Mouse (Mus musculus) layer of hippocampus, adult 8-10 months (tissue): ENCODE measurements around the gene Zhx3. TPM values are rescaled to one million over a fixed set of nuclear protein-coding genes. Genes with fewer than 3 reads are reported as not detected.

Experiments used
- DNase-seq, 2 experiments: peaks; one replicate each; pipeline ENCODE4 v3.0.0; 2022; ENCODE audit warnings: low spot score in 2 of 2
- total RNA-seq, 4 experiments: library from RNA; stranded (reverse); gene quantifications; 2 replicates each; pipeline ENCODE4 v1.2.4; 2022

Zhx3 gene
- total RNA-seq, 4 experiments from 2014 or later: 74.2 to 102 (median 92.4) TPM

DNA sequence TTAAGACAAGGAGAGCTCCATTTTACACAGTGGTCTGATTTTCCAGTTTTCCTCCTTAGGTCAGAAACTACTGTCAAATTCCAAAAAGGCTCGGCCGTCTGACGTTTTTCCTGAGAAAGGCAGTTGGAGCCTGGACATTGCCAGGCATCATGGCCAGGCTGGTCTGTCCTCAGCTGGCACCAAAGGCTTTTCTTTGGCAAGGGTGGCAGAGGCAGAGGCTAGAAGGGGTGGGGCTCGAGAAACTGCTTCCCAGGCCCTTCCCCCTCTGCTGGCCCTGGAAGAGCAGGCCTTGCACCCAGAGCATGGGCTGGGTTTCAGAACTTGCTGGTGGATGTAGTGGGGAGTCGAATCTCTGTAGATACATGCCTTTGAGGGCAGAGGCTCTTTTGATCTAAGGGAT lies 9.6 kb upstream of the Zhx3 start:
- DNase-seq: no peak

DNA sequence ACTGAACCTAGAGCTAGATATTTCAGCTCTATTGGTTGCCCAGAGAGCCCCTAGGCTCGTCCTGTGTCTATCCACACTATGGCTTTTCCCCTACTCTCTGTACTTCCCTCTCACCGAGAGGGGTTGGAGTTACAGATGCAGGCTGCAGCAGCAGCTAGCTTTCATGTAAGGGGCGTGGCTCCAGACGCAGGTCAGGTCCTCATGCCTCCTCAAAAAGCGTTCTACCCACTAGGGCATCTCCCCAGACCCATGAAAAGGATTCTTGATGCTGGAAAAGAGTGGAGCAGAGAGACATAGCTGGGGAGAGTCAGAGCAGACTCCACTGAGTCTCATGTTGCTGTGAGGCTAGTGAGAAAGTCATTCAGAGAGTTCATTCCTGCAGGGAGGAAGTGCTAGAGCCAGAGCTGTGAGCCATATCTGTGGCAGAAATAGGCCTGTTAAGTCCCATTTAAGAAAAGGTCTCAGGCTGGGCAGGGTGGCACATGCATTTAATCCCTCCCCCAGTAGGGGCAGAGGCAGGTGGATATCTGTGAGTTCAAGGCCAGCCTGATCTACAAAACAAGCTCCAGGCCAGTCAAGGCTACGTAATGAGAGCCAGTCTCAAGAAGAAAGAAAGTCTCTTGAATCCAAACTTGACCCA lies 8.8 kb upstream of the Zhx3 start:
- no peak for DNase-seq

DNA sequence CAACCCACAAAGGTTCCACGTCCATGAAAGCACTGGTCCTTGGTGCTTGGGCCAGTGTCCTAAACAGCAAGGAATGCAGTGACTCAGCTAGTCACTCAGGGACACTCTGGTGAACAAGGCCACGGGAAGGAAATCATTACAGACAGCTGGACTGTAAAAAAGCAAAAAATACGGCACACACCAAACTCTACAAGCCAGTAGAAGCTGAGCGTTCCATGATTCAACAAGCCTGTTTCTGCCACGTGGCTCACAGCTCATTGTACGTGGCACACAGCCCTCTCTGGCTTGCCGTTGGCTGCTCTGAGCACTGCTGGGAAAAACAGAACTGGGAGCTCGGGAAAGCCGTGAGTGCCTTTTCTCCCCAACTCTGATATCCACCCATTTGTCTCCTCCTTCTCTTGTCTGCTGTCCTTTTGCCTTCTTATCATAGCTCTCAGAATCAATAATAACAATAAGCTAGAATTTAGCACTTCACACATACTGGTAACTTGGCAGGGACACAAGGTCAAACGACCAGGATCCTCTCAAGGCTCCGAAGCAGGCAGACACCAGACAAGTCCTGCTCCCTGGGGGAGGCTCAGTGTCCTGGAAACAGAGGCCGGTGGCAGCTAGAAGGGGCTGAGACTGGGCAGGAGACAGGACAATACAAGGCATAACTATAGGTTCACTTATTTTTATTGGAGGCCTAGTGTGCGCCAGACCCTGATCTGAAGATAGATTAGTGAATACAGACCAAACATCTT lies 7.8 kb upstream of the Zhx3 start, which contains the start of gene Lpin3:
Gene Lpin3 (plus strand): TSS at position 218 of the 743 bp plus-strand sequence.
- peak in 1 of 2 experiments; percentile 36 for DNase-seq

DNA sequence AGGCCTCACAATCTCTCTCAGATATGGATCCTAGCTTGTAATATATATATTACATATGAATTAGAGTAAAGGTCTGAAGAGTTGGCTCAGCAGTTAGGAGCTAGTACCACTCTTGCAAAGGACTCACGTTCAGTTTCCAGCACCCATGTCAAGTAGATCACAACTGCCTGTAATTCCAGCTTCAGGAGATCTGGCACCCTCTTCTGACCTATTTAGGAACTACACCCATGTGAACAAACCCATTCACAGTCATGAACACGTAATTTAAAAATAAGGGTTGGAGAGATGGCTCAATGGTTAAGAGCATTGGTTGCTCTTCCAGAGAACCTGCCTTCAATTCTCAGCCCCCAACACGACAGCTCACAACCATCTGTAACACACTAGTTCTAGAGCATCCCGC lies 3.3 kb upstream of the Zhx3 start:
- no peak for DNase-seq

DNA sequence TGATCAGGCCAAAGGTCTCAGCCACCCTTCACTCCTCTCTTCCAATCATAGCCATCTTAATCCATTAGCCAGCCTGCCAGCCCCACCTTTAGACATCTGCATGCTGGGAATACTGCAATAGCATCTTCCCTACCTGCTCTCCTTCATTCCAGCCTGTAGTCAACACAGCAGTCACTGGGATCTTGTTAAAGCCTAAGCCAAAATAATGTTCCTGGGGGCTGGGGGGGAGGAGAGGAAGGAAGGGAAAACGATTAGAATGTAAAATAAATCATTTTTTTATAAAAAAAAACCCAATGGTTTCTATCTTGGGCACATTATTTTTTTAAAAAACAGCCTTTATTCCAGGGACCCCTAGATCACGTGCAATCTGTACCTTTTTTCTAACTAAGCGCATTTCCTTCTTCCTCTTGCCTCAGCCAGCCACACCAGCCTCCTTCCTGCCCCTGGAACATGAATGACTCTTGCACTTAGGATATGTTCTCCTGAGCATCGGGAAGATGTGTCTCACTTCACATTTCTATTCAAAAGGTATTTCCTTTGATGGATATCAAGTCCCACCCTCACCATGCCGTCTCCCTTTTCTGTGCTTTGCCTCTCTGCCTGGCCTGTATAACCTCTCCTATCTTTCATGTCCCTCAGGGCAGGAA lies 1.6 kb upstream of the Zhx3 start:
- DNase-seq: no peak

DNA sequence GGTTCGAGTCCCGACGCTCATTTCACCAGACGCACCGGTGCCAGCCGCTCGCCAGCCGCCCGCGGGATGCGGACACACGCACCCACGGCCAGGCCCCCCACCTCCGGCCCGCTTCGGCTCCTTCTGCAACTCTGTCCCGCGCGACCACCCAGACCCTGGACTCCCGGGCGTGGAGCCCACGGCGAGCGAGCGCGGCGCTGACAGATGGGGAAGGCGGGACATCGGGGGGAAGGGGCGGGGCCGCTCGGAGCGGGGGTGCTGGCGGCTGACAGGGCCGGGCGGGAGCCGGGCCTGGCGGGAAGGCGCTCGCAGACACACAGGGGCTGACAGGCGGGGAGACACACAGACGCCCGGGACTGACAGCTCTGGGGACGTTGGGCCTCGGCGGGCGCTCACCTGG lies 403 bp downstream of the Zhx3 start:
- DNase-seq: peak; percentile 48 to 53

DNA sequence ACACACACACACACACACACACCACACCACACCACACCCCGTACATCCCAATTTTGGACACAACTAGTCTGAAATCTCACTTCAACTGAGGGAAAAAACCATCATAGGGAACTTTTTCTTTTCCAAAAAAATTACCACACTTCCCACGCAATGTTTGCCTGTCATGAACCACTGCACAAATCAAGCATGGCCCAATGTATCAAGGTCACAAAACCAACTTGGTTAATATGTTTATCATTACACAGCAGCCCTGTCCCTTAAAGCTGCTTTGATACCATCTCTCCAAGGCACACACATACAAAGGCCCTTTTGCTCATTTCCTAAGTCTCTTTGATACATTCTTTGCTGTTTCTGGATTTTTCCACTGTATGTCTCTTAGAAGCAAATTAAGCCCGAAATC lies 1.5 kb downstream of the Zhx3 start:
- no peak for DNase-seq

DNA sequence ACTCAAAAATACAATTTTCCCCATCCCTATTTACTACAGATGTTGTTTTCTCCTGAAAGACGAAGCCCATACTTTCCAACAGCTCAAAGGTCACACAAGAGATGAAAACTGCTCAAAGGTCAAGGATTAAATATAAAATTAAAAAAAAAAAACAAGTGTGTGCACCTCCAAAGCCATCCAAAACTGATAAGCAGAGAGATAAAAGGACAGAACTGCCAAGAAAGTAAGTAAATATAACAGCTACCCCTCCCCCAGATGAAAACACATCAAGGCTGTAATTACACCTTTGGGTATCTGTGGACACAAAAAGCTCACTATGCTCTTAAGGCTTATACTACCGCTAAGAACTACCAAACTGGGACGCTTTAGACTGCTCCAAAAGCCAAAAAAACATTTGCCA lies 3.4 kb downstream of the Zhx3 start:
- DNase-seq: no peak

DNA sequence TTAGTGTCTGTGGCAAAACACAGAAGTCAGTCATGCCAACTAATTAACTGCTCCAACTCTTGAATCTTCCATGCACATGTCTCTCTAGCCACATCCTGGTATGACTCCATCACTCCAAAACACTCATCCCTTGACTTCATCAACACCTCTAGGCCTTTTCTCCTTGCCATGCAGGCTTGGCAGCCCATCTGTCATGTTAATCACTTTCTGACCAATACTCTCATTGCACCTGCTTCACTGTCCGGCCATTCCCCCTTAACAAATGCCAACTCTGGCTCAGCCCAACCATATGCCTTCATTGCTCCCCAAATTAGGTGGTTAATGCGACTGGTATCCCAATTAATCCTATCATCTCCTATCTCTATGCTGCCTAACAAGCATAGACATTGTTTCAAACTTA lies 7.5 kb downstream of the Zhx3 start:
- no peak for DNase-seq

DNA sequence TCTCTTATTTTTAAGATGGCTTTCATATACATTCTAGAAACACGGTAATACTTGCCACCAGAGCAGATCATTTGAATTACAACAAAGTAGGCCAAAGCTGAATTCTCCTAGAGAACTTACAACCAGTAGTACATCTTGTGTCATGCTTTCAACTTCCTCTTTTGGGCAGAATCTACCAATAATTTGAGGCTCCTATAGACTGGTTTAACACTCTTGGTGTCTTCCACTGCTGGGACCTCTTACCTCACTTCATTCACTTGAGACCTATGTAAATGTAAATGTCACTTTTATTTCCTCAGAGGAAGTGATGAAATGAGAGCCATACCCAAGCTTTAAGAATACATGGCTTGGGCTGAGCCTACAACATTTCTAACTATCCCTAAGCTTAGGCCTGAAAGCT lies 8.7 kb downstream of the Zhx3 start:
- no peak for DNase-seq

DNA sequence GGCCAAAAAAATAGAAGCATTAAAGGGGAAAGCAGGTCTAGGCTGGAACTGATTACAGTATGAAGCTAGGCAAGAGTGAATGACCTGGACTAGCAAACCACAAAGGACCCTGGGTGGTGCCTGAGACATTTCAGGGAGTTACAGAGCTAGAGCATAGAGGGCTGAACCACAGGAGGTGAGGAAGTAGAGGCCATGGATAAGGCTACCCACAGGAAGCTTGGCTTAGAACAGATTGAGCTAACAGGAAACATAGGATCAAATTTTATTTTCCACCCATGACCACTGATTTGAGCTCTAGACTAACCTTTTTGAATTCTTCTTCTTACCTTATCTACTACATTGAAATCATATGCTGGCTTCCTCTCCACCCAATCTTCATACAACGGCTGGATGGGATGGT lies 12.4 kb downstream of the Zhx3 start:
- DNase-seq: no peak

DNA sequence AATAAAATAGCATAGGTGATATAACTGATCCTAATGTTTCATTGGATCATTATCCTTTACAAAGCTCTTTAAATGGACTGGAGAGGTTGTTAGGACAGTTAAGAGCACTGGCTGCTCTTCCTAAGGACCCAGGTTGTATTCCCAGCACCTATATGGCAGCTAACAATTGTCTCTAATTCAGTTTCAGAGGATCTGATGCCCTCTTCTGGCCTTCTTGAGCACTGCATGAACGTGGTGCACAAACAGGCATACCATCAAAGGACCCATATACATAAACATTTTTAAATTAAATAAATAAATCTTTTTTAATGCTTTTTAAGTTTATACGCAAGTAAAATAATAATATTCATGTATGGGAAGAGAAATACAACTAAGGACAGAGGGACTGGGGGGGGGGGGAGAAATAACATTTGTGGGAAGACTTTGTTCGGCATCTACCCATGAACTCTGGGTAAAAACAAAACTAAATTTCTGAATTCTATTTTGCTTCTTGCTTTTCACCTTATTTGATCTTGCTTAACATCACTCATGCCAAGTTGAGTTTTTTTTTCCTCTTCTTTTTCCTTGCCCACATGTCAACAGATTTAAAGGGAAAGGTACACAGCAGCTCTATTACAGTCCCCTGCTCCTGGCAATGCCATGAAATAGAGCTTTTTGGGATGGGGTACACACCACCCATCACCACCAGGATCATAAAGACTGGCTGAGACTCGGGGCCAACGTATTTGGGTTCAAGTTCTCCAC lies 16.3 kb downstream of the Zhx3 start:
- no peak for DNase-seq

DNA sequence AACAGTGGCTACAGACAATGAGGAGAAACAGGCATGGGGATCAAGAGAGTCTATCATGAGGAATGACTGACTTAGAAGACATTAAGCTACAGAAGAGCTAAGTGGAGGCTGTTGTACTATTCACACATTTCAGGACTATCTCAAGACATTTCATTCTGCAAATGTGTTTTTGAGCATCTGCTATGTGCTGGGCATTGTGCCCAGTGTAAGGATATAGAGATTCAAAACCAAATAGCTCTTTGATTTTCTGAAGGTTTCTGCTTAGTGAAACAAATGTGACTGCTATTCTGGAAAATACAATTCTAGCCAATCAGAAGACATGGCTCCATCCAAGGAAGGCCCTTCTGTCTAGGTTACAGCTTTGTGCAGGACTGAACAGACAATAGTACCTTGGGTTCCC lies 18.1 kb downstream of the Zhx3 start:
- peak; percentile 54 to 78 for DNase-seq

DNA sequence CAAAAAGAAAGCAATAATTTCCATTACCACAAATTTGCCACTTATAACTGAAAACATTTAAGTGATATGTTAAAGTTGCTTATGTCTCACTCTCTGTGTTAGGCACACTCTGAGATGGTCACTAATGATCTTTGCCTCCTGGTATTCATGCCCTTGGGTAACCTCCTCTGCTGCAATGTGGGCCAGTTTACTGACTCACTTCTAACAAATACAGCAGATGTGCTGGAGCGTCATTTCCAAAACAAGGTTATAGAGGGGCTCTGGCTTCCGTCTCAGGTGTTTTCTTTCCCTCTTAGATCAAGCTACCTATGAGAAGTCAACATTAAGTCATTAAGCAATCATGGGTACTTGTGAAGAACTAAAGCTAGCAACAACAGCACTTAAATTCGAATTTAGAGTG lies 22.4 kb downstream of the Zhx3 start:
- no peak for DNase-seq

DNA sequence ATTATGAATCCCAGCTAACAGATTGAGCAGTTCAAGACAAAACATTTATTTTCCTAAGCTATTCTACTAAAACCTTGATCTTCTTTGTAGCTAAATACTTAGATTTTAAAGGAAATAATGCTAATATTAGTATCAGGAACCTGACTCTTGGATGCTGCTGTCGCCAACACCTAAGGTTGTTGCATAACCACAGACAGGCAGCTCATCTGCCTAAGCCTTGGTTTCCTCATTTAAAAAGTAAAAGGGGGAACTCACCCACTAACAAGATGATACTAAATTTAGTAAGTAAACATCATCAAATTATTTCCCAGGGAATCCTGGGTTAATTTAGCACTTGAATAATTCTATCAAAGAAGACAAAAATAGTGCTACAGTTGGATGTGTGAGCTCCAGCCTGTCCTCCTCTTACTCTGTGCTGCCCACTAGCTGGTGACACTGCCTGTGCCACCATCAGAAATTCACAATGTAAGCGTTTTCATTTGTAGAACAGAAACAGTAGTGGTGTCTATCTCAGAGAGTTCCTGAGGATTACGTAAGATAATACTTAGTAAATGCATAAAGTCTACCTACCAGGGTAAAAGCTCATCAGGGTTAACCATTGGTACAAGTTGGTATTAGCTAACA lies 23.1 kb downstream of the Zhx3 start:
- no peak for DNase-seq

DNA sequence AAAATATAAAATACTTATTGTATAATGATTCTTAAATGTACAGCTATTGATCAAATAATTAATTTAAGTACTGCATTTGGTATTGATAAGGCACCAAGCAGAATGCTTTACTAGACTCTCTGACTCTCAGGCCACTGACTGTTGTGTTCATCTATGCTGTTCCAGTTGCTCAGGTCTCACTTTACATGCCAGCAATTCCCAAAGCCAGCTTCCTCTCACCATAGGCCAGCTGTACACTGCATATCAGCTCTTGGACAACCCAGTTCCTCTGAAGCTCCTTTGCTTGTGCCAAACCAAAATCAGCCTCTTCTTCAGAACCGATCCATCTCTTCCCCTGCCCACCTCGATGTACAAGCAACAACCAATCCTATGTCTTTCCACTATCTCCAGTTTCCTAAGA lies 24.6 kb downstream of the Zhx3 start:
- DNase-seq: no peak

DNA sequence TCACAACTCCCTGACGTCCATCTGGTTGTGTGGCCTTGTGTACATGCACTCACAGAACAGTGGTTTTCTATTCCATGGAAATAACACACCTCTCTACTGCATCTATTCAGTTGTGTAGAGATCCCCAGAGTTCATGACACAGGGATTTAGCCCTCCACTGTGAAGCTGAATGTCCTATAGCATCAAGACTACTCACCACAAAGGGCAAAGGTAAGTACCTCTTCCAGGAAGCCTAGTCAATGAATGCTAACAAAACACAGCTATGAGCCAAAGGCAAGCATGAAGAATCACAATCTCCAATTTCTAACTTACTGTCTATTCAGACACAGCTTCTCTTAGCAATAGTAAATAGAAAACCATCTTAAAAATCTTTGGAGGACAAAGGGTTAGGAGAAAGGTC lies 25.1 kb downstream of the Zhx3 start:
- DNase-seq: no peak

DNA sequence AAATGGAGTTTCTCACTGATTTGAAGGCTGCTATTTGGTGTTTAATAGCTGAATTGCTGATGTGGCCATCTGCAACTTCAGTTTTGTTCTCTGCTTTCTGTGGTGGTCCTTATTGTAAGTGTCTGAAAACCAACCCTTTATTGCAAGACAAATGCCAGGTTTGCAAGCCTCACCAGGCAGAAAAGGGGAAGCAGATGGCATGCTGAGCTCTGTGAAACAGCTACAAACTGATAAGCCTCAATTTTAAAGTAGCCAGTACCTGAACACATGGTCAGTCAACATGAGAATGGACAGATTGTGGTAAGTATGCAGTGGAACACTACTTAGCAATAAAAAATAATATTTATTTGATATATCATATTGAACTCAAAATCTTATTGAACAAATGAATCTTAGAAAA lies 32.0 kb downstream of the Zhx3 start:
- DNase-seq: no peak

DNA sequence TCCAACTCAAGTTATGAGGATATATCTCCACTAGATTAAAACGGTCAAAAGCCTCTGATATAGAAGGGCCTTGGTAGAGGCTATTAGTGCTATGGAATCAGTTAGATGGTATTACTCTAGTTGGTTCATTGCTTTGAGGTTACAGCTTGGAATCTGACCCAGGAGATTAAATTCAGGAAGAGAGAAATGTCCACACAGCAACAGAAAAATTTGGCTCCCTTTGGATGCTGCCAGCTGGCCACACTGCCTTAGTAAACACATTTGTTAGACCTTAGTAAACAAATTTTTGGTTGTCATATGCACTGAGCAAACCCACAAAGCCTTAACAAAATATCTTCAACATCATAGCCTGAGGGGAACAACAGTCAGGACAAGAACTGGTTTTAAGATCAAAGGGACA lies 62.0 kb downstream of the Zhx3 start:
- no peak for DNase-seq

DNA sequence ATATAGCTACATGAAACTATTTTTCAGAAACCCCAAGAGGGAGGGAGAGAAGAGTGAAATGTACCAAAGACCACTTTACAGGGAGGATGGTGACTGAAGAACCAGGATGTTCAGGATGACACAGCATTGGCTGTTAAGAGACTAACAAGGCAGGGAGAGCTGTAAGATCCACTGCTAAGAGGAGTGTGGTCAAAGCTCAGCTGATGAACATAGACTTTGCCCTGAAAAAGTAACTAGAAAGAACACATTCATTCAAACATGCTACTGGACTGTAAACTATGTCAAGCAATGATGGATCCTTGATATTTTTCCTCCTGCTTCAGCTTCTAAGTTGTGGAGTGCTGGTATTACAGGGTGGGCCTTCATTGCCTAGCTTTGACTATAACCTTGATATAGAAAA lies 62.4 kb downstream of the Zhx3 start:
- no peak for DNase-seq

DNA sequence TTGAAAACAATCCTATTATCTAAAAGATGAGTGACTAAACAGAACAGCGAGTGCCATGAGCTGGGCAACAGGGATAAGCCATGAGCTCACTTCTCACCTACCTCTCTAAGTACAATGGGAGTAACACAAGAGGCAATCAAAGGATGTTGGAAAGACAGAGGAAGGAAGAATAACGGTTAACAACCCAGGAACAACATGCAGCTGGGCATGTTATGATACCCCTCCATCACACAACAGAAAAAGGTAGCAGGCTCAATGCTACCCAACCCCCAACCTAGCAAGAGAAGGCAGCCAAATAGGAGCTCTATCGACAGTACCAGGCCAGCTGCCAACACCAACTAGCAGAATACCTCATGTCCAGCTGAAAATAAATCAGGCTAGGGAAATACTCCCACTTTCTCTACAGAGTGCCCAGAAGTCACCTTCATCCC lies 66.7 kb downstream of the Zhx3 start:
- DNase-seq: peak; percentile 29 to 46
